Mouse (Mus musculus) stomach, embryonic 14.5 days (tissue): ENCODE measurements around the gene Fam49a. TPM values are rescaled to one million over a fixed set of nuclear protein-coding genes. Genes with fewer than 3 reads are reported as not detected.
"Not testable (repeated sequence)": the region's sequence is repeated elsewhere in the genome, so short reads cannot be mapped to it uniquely, and the experiment has no call there.

ENCODE experiments used
- ATAC-seq: fragments of 200-750 bp; cut with Nextera tagmentation; 2 replicates; pipeline ENCODE4 v1.8.0; 2017; ENCODE audit warnings: low read depth, moderate TSS enrichment; ENCODE audit not compliant: insufficient number of reproducible peaks, insufficient read depth, low FRiP score
- H3K27ac ChIP-seq: fragments of 300-500 bp; sonication (generic); 2 replicates; pipeline ENCODE4 v1.5.1; 2014; ENCODE audit warnings: mild to moderate bottlenecking, low read length, moderate library complexity, mixed read lengths
- H3K27me3 ChIP-seq: fragments of 300-500 bp; sonication (generic); 2 replicates; pipeline ENCODE4 v1.6.1; 2014; ENCODE audit warnings: low read length, control low read depth, mixed read lengths; ENCODE audit not compliant: control insufficient read depth, insufficient read depth
- H3K36me3 ChIP-seq: fragments of 300-500 bp; sonication (generic); 2 replicates; pipeline ENCODE4 v1.6.1; 2014; ENCODE audit warnings: mild to moderate bottlenecking, control low read depth, low read length, moderate library complexity, mixed read lengths; ENCODE audit not compliant: control insufficient read depth, insufficient read depth
- H3K4me1 ChIP-seq: fragments of 300-500 bp; sonication (generic); 2 replicates; pipeline ENCODE4 v1.6.1; 2014; ENCODE audit warnings: low read length, control low read depth, mixed read lengths; ENCODE audit not compliant: control insufficient read depth, insufficient read depth
- H3K4me2 ChIP-seq: fragments of 300-500 bp; sonication (generic); replicated peaks from 2 replicates; pipeline ENCODE4 v1.6.1; 2014; ENCODE audit warnings: low read depth, low read length, control low read depth
- H3K4me3 ChIP-seq: fragments of 300-500 bp; sonication (generic); 2 replicates; pipeline ENCODE4 v1.5.1; 2014; ENCODE audit warnings: low read depth, low read length, control low read depth
- H3K9ac ChIP-seq: fragments of 300-500 bp; sonication (generic); replicated peaks from 2 replicates; pipeline ENCODE4 v1.6.1; 2014; ENCODE audit warnings: low read depth, mild to moderate bottlenecking, control low read depth, low read length, moderate library complexity, mixed read lengths
- H3K9me3 ChIP-seq: fragments of 300-500 bp; sonication (generic); 2 replicates; pipeline ENCODE4 v1.6.1; 2016; ENCODE audit warnings: low read depth, low read length, control low read depth; ENCODE audit not compliant: control insufficient read depth
- WGBS: fragments of 180-500 bp; shearing (Covaris S2); extraction: QIAGEN DNeasy Blood & Tissue Kit; methylation state at CpG from one replicate; pipeline ENCODE4 v1.1.7; 2014; 5-methylcytosine and 5-hydroxymethylcytosine counted together
- polyA plus RNA-seq: library from polyadenylated mRNA; unstranded; fragments of >200 nt; fragmentation: Nextera tagmentation; extraction: Ambion mirVana; gene quantifications from 2 replicates; pipeline ENCODE4 v1.2.1, GENCODE M21; 2014

The Fam49a gene
- polyA plus RNA-seq, 1 experiment from 2014 or later: 19.9 TPM

DNA sequence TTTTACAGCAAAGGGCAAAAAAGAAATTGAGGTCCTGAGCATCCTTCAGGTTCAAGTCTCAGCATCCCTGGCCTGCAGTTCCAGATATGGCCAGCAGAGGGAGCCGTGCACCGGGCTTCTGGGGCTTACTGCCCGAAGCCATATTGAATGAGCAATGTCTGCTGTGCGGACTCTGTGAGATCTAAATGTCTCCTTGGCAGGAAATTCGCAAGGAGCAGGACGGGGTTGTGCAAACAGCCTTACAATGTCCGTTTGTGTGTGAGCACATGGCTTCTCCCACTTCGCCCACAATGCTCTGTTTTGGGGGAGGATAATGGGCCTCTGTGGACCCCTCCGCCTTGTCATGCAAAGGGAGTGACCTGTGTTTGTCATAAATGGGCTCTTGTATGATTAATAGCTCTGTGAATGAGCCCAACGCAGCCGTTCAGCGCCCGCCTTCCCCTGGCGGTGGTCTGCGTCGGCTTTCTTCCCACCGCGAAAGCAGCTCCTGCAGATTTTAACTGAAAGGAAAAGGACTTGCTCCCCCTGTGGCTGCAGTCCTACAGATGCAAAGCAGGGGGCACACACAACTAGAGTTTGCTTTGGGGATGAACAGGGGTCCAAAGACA is 61.8 kb downstream of the Fam49a start:
- ATAC-seq: peak; percentile 80
- no peaks in the 10 kb centered on the region for H3K4me1 ChIP-seq
- H3K27me3 ChIP-seq: no peaks in the 10 kb centered on the region
- peak overlapping the region; percentile 26 for H3K4me3 ChIP-seq
- no peaks in the 10 kb centered on the region for H3K36me3 ChIP-seq
- H3K4me2 ChIP-seq: peak overlapping the region; percentile 64
- H3K9me3 ChIP-seq: no peaks in the 10 kb centered on the region
- 4% methylated on average over 18 of the region's 18 CpGs for WGBS
- H3K27ac ChIP-seq: peak overlapping the region; percentile 68
- 0 out of 2 replicates have a peak overlapping the region, but pooled peaks have one; percentile 3 for H3K9ac ChIP-seq

DNA sequence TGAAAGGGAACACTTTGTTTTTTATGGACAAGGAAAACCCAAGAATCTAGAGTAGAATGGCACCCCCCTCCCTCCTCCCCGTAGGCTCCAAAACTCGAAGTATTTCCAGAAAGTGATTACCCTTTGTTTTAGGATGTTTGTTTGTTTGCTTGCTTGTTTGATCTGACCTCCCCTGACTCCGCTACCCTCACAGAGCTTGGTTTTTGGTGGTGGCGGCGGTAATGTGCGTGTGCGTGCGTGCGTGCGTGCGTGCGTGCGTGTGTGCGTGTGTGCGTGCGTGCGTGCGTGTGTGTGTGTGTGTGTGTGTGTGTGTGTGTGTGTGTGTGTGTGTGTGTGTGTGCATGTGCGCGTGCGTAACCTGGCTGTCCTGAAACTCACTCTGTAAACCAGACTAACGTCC is 62.3 kb downstream of the Fam49a start:
- not testable (repeated sequence) for H3K4me1 ChIP-seq, H3K9me3 ChIP-seq, H3K9ac ChIP-seq, H3K4me3 ChIP-seq, H3K36me3 ChIP-seq, H3K27me3 ChIP-seq, ATAC-seq
- WGBS: 83% methylated on average over 19 of the region's 22 CpGs
- peak overlapping the region; percentile 68; the same call in 1 of the 2 replicates for H3K27ac ChIP-seq
- peak overlapping the region; percentile 64 for H3K4me2 ChIP-seq

DNA sequence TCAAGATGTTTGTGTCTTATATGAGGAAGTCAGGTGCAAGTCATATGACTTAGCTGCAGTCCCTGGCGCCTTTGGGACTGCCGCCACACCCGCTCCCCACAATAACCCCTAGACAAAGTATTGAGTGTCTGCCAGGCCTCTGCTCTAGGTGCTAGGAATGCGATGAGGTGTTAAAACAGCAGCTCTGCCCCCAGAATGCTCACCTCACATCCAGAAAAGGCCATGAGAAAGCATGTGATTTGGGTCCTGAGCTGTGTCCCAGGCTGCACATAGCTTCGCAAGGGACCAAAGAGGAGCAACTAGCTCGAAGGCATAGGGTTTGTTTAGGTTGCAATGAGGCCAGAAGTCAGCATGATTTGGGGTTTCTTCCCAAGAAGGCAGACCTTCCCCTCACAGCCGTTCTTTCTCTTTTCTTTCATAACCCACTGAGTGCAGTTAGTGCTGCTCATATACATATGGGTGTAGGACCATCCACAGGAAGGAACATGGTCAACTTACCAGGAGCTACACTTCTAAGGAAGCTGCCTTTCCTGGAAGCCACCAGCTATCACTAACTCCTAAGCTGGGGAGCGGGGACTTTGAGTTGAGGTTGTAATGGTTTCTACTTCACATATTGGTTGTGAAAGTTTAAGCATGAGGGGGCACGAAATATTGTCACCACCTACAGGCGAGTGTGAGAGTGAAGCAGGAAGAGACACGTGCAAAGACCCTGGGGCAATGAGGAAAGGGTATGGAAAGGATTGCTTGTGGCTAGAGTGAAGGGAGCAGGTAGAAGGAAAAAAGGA is 71.8 kb downstream of the Fam49a start:
- no peak for ATAC-seq
- no peak overlapping the region for H3K27ac ChIP-seq
- no peaks in the 10 kb centered on the region for H3K36me3 ChIP-seq
- 93% methylated on average over 11 of the region's 11 CpGs for WGBS
- no peaks in the 10 kb centered on the region for H3K9me3 ChIP-seq
- H3K4me3 ChIP-seq: no peak overlapping the region
- H3K9ac ChIP-seq: no peak overlapping the region
- no peaks in the 10 kb centered on the region for H3K27me3 ChIP-seq
- H3K4me1 ChIP-seq: no peaks in the 10 kb centered on the region
- no peak overlapping the region for H3K4me2 ChIP-seq

DNA sequence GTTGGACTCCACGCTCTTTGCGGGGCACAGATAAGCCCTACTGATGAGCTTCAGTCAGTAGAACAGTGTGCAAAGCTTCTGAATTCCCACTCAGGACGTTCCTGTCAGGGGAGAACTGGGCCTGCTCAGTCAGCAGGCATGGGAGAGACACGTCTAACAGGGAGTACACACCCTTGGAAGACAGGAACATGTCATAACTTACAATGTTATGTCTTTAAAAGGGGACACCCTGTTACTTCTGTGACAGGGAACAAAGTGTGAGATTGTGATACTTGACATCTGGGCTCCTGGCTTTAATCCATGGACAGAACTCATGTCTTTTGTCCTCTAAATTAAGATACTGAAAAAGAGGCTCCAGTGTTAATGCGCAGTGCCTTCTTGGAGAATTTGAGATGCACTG is 72.5 kb downstream of the Fam49a start:
- no peak overlapping the region for H3K9ac ChIP-seq
- H3K27me3 ChIP-seq: no peaks in the 10 kb centered on the region
- no peak for ATAC-seq
- WGBS: 75% methylated on average over 5 of the region's 5 CpGs
- H3K36me3 ChIP-seq: no peaks in the 10 kb centered on the region
- no peak overlapping the region for H3K27ac ChIP-seq
- no peaks in the 10 kb centered on the region for H3K9me3 ChIP-seq
- H3K4me3 ChIP-seq: no peak overlapping the region
- no peak overlapping the region for H3K4me2 ChIP-seq
- H3K4me1 ChIP-seq: no peaks in the 10 kb centered on the region

DNA sequence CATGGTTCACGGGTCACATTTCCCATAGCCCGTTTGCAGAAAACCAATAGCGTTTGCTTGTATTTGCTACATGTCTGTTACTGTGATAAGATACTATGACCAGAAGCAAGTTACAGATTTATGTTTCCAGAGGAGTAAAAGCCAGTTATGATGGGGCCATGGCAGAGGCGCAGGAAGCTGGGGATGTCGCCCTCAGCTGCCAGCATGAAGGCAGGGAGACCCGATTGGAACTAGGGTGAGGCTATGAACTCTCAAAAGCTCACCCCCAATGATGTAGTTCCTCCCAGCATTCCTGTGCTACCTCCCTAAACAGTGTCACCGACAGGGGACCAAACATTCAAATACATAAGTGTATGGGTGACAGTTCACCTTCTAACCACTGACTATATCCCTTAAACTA is 73.6 kb downstream of the Fam49a start:
- Histone ChIP-seq H3K4me1 (no peaks in the 10 kb centered on the region), H3K9ac (no peak overlapping the region), H3K4me2 (no peak overlapping the region), H3K27ac (no peak overlapping the region), H3K9me3 (no peaks in the 10 kb centered on the region), H3K27me3 (no peaks in the 10 kb centered on the region), H3K36me3 (no peaks in the 10 kb centered on the region), H3K4me3 (no peak overlapping the region)
- no peak for ATAC-seq
- WGBS: 90% methylated on average over 7 of the region's 7 CpGs

DNA sequence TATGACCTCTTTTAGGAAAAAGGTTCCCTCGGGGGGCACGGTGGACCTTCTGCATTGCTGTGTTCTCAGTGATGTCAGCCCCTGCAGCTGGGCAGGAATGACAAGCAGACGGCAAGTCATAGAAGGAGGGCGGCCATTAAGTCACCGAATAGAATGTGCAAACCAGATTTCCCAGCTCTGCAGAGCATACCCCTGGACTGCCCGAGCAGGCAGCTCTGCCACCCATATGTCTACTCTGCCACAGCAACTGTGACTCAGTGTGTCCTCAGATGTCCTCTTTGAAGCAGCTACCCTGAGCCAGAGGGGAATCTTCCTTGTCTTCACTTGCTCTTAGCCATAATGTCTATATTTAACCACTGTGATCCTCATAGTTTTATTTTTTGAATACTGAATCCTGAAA is 75.4 kb downstream of the Fam49a start:
- H3K9me3 ChIP-seq: no peaks in the 10 kb centered on the region
- no peaks in the 10 kb centered on the region for H3K36me3 ChIP-seq
- ATAC-seq: no peak
- H3K4me1 ChIP-seq: no peaks in the 10 kb centered on the region
- no peak overlapping the region for H3K9ac ChIP-seq
- no peak overlapping the region for H3K27ac ChIP-seq
- no peak overlapping the region for H3K4me2 ChIP-seq
- no peaks in the 10 kb centered on the region for H3K27me3 ChIP-seq
- WGBS: 88% methylated on average over 6 of the region's 6 CpGs
- no peak overlapping the region for H3K4me3 ChIP-seq

DNA sequence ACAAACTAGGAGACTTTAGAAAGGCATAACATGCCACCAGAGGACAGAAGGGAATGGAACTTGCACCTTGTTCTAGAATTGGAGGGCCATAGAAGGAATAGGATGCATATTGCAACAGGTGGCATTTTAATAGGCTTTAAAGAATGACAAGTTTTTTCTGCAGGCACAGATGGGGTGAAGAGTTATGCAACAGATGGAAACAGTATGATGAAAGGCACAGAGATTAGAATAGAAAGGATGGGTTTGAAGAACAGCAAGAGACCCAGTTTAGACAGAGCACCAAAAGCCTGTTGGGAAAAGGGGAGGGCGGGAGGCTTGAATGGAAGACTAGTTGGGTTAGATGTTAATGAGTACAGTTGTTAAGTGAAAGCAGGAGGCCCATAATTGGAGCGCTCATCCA is 81.4 kb downstream of the Fam49a start:
- no peak for ATAC-seq
- Histone ChIP-seq H3K27ac (no peak overlapping the region), H3K4me1 (no peaks in the 10 kb centered on the region), H3K27me3 (no peaks in the 10 kb centered on the region), H3K36me3 (no peaks in the 10 kb centered on the region), H3K9me3 (no peaks in the 10 kb centered on the region), H3K4me2 (no peak overlapping the region), H3K4me3 (no peak overlapping the region), H3K9ac (no peak overlapping the region)
- 93% methylated on average over 2 of the region's 2 CpGs for WGBS

DNA sequence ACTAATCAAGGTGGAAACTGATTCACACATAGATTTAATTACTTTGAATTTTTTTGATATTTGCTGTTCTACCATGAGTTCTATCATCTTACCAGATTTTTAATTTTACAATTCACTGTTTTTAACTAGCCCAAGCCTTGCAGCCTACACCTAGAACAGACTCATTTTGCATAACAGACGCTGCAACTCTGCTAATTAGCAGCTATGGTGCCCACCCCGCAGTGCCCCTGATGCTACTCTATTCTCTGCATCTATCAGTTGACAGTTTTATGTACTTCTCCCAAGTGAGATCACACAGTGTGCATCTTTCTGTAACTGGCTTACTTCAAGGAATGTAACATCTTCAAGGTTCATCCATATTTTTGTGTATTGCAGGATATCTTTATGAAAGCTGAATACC is 86.7 kb downstream of the Fam49a start:
- 93% methylated on average over 2 of the region's 2 CpGs for WGBS
- H3K27me3 ChIP-seq: no peaks in the 10 kb centered on the region
- no peak for ATAC-seq
- H3K4me3 ChIP-seq: no peak overlapping the region
- H3K4me1 ChIP-seq: no peaks in the 10 kb centered on the region
- H3K27ac ChIP-seq: no peak overlapping the region
- H3K9ac ChIP-seq: no peak overlapping the region
- no peak overlapping the region for H3K4me2 ChIP-seq
- no peaks in the 10 kb centered on the region for H3K9me3 ChIP-seq
- no peaks in the 10 kb centered on the region for H3K36me3 ChIP-seq
